Mouse (Mus musculus) large intestine, adult 2 months (tissue): ENCODE data around the gene Ly6g6d. TPM values are rescaled to one million over a fixed set of nuclear protein-coding genes. Genes with fewer than 3 reads are reported as not detected.
"Not testable (repeated sequence)": the region's sequence is repeated elsewhere in the genome, so short reads cannot be mapped to it uniquely, and the experiment has no call there.

Source experiments
- DNase-seq: peaks from one replicate; pipeline ENCODE4 v3.0.0-alpha.2; 2012; ENCODE audit warnings: low read depth, low spot score
- WGBS: fragments of 180-500 bp; shearing (Covaris S2); methylation state at CpG from one replicate; pipeline ENCODE4 v1.1.7; 2018; 5-methylcytosine and 5-hydroxymethylcytosine counted together
- polyA plus RNA-seq: library from polyadenylated mRNA; depleted of rRNA; stranded (reverse); fragments of >200 nt; gene quantifications from 2 replicates; pipeline ENCODE4 v1.2.3, GENCODE M21; 2012; rRNA removed

Gene Ly6g6d
- polyA plus RNA-seq, result 0.89 and 3.5 TPM in 2 replicates

GRCm38 (mm10) chr17:35077786-35078233 lies at the start of gene Ly6g6d:
Gene Ly6g6d, minus strand, starts transcription at chr17:35078065.
- DNase-seq, result no peak
- 3% methylated on average over 14 of the region's 14 CpGs for WGBS

- DNase-seq, result no peak
- 40% methylated on average over 13 of the region's 13 CpGs for WGBS
These were observed 49.2 kb upstream of the Ly6g6d start for GRCm38 (mm10) chr17:35127017-35127416.

GRCm38 (mm10) chr17:35126206-35126611 lies 48.3 kb upstream of the Ly6g6d start, which contains the start of gene D17H6S53E:
Gene D17H6S53E, plus strand, starts transcription at chr17:35126373.
- 0% methylated on average over 36 of the region's 36 CpGs for WGBS

GRCm38 (mm10) chr17:35125578-35125977 lies 47.7 kb upstream of the Ly6g6d start:
- 11% methylated on average over 6 of the region's 6 CpGs for WGBS
- no peak for DNase-seq

More at GRCm38 (mm10) chr17:35126206-35126611, 48.3 kb upstream of the Ly6g6d start, which contains the start of gene D17H6S53E:
- no peak for DNase-seq

- WGBS, result 86% methylated on average over 1 of the region's 1 CpGs
- DNase-seq, result no peak
These were observed 47.2 kb upstream of the Ly6g6d start for GRCm38 (mm10) chr17:35125081-35125480.

GRCm38 (mm10) chr17:35124261-35124896 lies 46.5 kb upstream of the Ly6g6d start:
- 50% methylated on average over 12 of the region's 12 CpGs for WGBS
- not testable (repeated sequence) for DNase-seq

- not testable (repeated sequence) for DNase-seq
- 89% methylated on average over 9 of the region's 9 CpGs for WGBS
These were observed 45.4 kb upstream of the Ly6g6d start for GRCm38 (mm10) chr17:35123287-35123686.

GRCm38 (mm10) chr17:35121871-35122303 lies 44.0 kb upstream of the Ly6g6d start, which contains the start of gene Csnk2b:
Gene Csnk2b, minus strand, starts transcription at chr17:35122053.
- no peak for DNase-seq
- under 1% methylated on average over 19 of the region's 19 CpGs for WGBS

- under 1% methylated on average over 50 of the region's 50 CpGs for WGBS
- peak; percentile 87 for DNase-seq
These were observed 43.4 kb upstream of the Ly6g6d start, which contains the start of gene Gpank1 for GRCm38 (mm10) chr17:35121143-35121799. Gene Gpank1, plus strand, starts transcription at chr17:35121455.

GRCm38 (mm10) chr17:35120745-35121142 lies 42.9 kb upstream of the Ly6g6d start:
- WGBS, result under 1% methylated on average over 33 of the region's 33 CpGs
- DNase-seq, result no peak

GRCm38 (mm10) chr17:35115046-35116019 lies 37.5 kb upstream of the Ly6g6d start, which contains the start of gene Ly6g5b:
Gene Ly6g5b, minus strand, starts transcription at chr17:35115428.
- DNase-seq, result no peak
- 78% methylated on average over 8 of the region's 8 CpGs for WGBS

- no peak for DNase-seq
- 76% methylated on average over 9 of the region's 9 CpGs for WGBS
These were observed 33.9 kb upstream of the Ly6g6d start for GRCm38 (mm10) chr17:35111774-35112173.

GRCm38 (mm10) chr17:35108097-35108496 lies 30.2 kb upstream of the Ly6g6d start, which contains the start of gene Ly6g5c:
Gene Ly6g5c, plus strand, starts transcription at chr17:35108279.
- no peak for DNase-seq
- WGBS, result 71% methylated on average over 6 of the region's 6 CpGs

- 62% methylated on average over 3 of the region's 3 CpGs for WGBS
These were observed 28.7 kb upstream of the Ly6g6d start for GRCm38 (mm10) chr17:35106522-35106921.

GRCm38 (mm10) chr17:35105740-35106389 lies 28.0 kb upstream of the Ly6g6d start:
- WGBS, result 24% methylated on average over 13 of the region's 13 CpGs
- DNase-seq, result no peak

More at GRCm38 (mm10) chr17:35106522-35106921, 28.7 kb upstream of the Ly6g6d start:
- no peak for DNase-seq

- 87% methylated on average over 6 of the region's 6 CpGs for WGBS
- DNase-seq, result no peak
These were observed 26.9 kb upstream of the Ly6g6d start for GRCm38 (mm10) chr17:35104754-35105153.

GRCm38 (mm10) chr17:35104079-35104478 lies 26.2 kb upstream of the Ly6g6d start:
- DNase-seq, result no peak
- WGBS, result 93% methylated on average over 7 of the region's 7 CpGs

GRCm38 (mm10) chr17:35103221-35103690 lies 25.4 kb upstream of the Ly6g6d start:
- no peak for DNase-seq
- 27% methylated on average over 6 of the region's 6 CpGs for WGBS

GRCm38 (mm10) chr17:35102299-35102698 lies 24.4 kb upstream of the Ly6g6d start:
- no peak for DNase-seq
- WGBS, result 74% methylated on average over 8 of the region's 8 CpGs
